Mouse (Mus musculus) liver, embryonic 14.5 days (tissue): ENCODE measurements around the gene Xirp1.

Source experiments
- CTCF ChIP-seq: IDR thresholded peaks from 2 replicates; pipeline ENCODE4 v1.5.1; 2016; ENCODE audit warnings: antibody characterized with exemption, low read depth, control low read depth
- EP300 ChIP-seq: IDR thresholded peaks from 2 replicates; pipeline ENCODE4 v1.6.1; 2016; ENCODE audit warnings: antibody characterized with exemption, low read depth

DNA sequence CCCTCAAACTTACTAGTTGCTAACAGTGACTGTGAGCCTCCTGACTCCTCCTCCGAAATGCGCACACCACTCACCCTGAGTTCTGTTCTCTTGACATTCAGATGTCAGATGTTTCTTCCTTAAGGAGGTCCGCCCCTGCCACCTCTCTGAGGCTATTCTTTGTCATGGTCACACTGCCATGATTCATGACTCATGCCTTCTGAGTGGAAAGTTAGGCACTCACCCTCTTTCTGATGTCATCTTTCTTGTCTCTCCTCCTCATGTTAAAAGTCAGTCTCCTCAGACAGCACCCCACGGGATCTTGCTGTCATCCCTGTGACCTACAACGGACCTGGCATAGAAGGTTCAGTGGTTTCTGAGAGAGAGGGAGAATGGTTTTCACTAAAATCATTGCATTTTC lies 10.6 kb downstream of the Xirp1 start:
- TF ChIP-seq CTCF (no peak), EP300 (no peak)
